Mouse (Mus musculus) testis, adult 2 months (tissue): ENCODE results near the gene Lgr4.

Source experiments
- CTCF ChIP-seq: fragments of 200-500 bp; IDR thresholded peaks from 2 replicates; pipeline ENCODE4 v1.5.1; 2012; ENCODE audit warnings: low read depth, mild to moderate bottlenecking, inconsistent platforms, low read length, moderate library complexity; ENCODE audit not compliant: control insufficient read depth, insufficient read depth, insufficient replicate concordance
- POLR2A ChIP-seq: fragments of 200-500 bp; IDR thresholded peaks from 2 replicates; pipeline ENCODE4 v1.6.1; 2012; ENCODE audit warnings: low read depth, mild to moderate bottlenecking, inconsistent platforms, low read length, moderate library complexity; ENCODE audit not compliant: control insufficient read depth

DNA sequence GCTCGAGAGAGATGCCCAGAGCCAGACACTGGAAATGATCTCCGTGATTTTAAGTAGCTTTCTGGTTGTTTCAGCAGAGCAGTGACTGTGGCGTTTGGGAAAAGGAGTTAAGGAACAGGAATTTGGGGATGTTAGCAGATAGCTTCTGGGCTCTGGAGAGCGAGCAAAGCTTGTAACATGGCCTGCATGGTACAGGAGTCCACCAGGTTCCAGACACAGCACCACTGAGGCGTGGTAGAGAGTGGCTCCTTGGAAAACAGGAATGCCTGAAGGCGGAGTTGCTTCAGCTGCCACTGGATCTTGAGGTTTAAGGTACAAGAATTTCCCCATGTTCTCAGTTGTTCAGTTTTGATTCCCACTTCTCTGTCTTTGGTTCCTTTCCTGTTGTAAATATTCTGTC, 59.9 kb downstream of the Lgr4 start:
- no peak for TF ChIP-seq POLR2A
- TF ChIP-seq CTCF: no peak
